Mouse (Mus musculus): ENCODE results near the gene Stab2.

DNA sequence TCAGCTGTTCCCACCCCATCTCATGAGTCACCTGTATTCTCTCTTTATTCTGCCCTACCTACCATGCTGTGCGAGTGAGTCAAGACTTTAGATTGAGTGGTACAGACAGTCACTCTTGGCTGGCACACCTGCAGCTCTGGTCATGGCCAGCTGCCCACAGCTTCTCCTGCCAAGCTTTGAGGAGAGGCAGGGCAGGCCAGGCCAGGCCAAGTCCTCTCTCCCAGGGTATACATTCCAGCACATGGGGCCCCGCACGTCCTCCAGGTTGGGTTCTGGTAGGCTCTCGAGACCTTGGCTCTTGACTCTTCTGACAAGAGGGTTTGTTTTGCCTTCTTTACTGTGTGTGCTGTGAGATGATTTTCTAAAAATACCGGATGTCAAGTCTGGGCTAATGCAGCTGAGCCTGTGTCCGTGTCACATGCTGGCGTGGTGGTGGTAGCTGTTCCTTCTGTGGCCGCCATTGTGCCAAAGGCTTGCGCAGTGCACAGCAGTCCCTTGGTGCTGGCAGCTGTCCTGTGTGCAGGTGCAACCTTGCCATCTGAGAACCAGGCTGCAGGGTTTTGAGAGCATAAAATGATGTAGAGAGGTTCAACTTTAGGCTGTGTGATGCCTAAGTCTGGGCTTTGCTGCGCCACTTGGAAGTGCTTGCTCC lies 181.8 kb downstream of the Stab2 start:
- no peak for TF ChIP-seq CTCF (conservative IDR thresholded peaks at IDR 0.05; ENCODE audit: insufficient read depth, insufficient read length, low read depth, low read length)
- no peak for TF ChIP-seq POLR2A (IDR thresholded peaks at IDR 0.05; ENCODE audit: low read depth, low read length)
